Mouse (Mus musculus): Measurements from ENCODE around the gene Slc35d1. TPM values are rescaled to one million over a fixed set of nuclear protein-coding genes. Genes with fewer than 3 reads are reported as not detected.
A peak's percentile ranks its signal among the peaks of the same experiment; 100 is the strongest.
"Not testable (repeated sequence)": the region's sequence is repeated elsewhere in the genome, so short reads cannot be mapped to it uniquely, and the experiment has no call there.

Slc35d1 gene
- polyA plus RNA-seq, 1 experiment from 2014 or later = 9.8 TPM

DNA sequence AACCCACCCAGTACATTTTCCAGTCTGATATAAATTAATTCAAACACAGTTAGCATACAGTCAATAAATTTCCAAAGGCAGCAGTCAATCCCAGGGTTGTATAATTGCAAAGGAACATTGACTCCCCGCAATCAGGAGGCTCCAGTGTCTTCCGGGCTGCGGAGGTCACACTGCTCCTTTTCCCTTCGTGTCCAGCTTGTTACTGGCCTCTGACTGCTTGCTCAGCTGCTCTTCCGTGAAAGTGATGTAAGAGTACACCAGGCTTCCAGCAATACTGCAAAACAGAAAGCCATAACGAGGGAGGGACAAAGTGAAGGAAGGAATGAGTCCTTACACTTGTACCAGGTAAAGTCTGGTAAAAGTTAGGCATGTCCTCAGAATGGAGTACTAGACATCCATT, 41.5 kb downstream of the Slc35d1 start:
- H3K36me3 ChIP-seq (ENCODE audit: control insufficient read depth, insufficient read depth, low read length) = no peaks in the 10 kb centered on the region
- DNase-seq (ENCODE audit: low spot score, missing footprints) (peak; percentile 83), ATAC-seq (ENCODE audit: low FRiP score) (no peak)
- H3K27ac ChIP-seq (ENCODE audit: low read depth, low read length) = no peak overlapping the region
- no peak overlapping the region for H3K9ac ChIP-seq (ENCODE audit: low read length)
- H3K4me2 ChIP-seq = no peak overlapping the region
- 83% methylated on average over 6 of the region's 6 CpGs for WGBS
- H3K27me3 ChIP-seq (ENCODE audit: control insufficient read depth, insufficient read depth, low read length) = no peaks in the 10 kb centered on the region
- H3K9me3 ChIP-seq (ENCODE audit: control insufficient read depth, low read length) = no peaks in the 10 kb centered on the region
- H3K4me1 ChIP-seq (ENCODE audit: control insufficient read depth, insufficient read depth, low read length) = no peaks in the 10 kb centered on the region
- H3K4me3 ChIP-seq (ENCODE audit: low read depth, low read length) = no peak overlapping the region

DNA sequence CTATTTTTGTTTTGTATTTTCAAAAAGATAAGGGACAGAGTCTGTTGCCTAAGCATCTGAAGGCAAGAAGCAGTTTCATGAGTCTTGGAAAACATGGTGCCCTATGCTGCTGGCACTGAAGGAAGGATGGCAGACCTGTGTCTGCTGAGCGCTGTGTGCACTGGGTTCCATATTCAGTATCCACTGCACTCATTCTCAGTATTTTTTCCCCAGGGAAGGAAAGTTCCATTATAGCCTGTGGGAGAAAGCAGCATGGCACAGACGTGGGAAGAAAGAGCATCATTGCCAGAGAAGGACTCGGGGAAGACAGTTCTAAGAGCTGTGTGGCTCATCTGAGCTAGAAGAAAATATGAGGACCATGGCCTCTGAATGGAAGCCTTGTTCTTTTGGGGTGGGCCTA, 43.7 kb downstream of the Slc35d1 start:
- 83% methylated on average over 3 of the region's 3 CpGs for WGBS
- Histone ChIP-seq H3K27me3 (ENCODE audit: control insufficient read depth, insufficient read depth, low read length) (no peaks in the 10 kb centered on the region), H3K4me3 (ENCODE audit: low read depth, low read length) (no peak overlapping the region), H3K36me3 (ENCODE audit: control insufficient read depth, insufficient read depth, low read length) (no peaks in the 10 kb centered on the region), H3K9ac (ENCODE audit: low read length) (no peak overlapping the region), H3K9me3 (ENCODE audit: control insufficient read depth, low read length) (no peaks in the 10 kb centered on the region), H3K27ac (ENCODE audit: low read depth, low read length) (no peak overlapping the region), H3K4me1 (ENCODE audit: control insufficient read depth, insufficient read depth, low read length) (no peaks in the 10 kb centered on the region), H3K4me2 (no peak overlapping the region)
- ATAC-seq (ENCODE audit: low FRiP score) (no peak), DNase-seq (ENCODE audit: low spot score, missing footprints) (no peak)

DNA sequence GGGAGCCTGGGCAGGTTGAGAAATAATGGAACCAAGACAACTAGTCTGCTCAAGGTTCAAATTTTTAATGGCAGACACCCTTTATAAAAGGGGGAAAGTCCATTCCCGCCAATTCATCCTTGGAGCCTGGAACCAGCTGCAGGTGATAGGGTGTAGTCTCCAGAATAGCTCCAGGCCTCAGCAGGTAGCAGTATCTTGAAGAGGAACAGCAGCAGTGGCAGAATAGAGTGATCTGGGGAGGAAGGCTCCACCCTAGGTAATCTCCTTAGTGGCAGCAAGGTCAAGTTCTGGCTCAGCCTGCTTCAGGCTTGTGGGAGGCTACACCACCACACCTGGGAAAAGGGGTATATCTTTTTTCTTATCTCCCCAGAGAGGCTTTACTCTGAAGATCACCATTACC, 48.8 kb downstream of the Slc35d1 start:
- not testable (repeated sequence) for H3K4me2 ChIP-seq; H3K9ac ChIP-seq (ENCODE audit: low read length); H3K4me3 ChIP-seq (ENCODE audit: low read depth, low read length); ATAC-seq (ENCODE audit: low FRiP score); H3K9me3 ChIP-seq (ENCODE audit: control insufficient read depth, low read length); H3K27me3 ChIP-seq (ENCODE audit: control insufficient read depth, insufficient read depth, low read length); H3K4me1 ChIP-seq (ENCODE audit: control insufficient read depth, insufficient read depth, low read length); H3K36me3 ChIP-seq (ENCODE audit: control insufficient read depth, insufficient read depth, low read length); DNase-seq (ENCODE audit: low spot score, missing footprints); H3K27ac ChIP-seq (ENCODE audit: low read depth, low read length)
- 93% methylated on average over 1 of the region's 1 CpGs for WGBS

DNA sequence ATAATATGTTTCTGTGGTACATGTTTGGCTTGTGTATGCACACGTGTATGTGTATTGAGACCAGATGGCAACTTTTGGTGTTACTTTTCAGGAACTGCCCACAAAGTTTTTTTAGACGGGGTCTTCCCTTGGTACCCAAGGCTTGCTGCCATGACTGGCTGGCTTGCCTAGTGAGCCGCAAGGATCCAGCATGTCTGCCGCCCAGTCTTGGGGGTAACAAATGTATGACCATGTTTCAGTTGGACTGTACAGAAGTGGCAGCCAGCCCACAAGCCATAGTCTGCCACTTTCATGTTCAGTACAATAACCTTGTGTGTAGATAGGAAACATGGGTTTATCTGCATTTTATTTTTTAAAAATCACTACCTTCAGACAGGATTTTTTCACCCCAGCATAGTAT, 56.2 kb downstream of the Slc35d1 start:
- ATAC-seq (ENCODE audit: low FRiP score) (no peak), DNase-seq (ENCODE audit: low spot score, missing footprints) (no peak)
- WGBS = 95% methylated on average over 4 of the region's 4 CpGs
- Histone ChIP-seq H3K36me3 (ENCODE audit: control insufficient read depth, insufficient read depth, low read length) (peaks cover 9% of the 10 kb centered on the region; the same call in 1 of the 2 replicates), H3K4me1 (ENCODE audit: control insufficient read depth, insufficient read depth, low read length) (no peaks in the 10 kb centered on the region), H3K27ac (ENCODE audit: low read depth, low read length) (no peak overlapping the region), H3K4me2 (no peak overlapping the region), H3K9ac (ENCODE audit: low read length) (no peak overlapping the region), H3K4me3 (ENCODE audit: low read depth, low read length) (no peak overlapping the region), H3K9me3 (ENCODE audit: control insufficient read depth, low read length) (no peaks in the 10 kb centered on the region), H3K27me3 (ENCODE audit: control insufficient read depth, insufficient read depth, low read length) (no peaks in the 10 kb centered on the region)

DNA sequence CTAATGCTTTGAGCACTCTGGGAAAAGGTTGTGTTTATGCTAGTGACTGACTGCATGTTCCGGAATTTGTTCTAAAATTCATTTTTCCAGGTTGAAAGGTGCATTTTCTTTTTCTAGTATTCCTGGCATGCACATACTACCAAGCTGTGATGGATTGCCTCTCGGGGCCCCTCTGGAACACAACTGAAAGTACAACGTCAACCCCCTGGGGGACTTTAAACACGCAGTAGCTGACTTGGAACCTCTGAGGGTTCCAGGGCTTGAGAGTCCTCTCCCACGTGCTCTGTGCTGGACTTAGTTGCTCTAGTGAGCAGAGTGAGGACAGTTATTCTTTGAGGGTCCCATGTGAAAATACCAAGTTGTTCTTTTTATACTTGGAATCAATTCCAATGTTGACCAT, 63.0 kb downstream of the Slc35d1 start:
- H3K36me3 ChIP-seq (ENCODE audit: control insufficient read depth, insufficient read depth, low read length) = peaks cover 7% of the 10 kb centered on the region; the same call in 1 of the 2 replicates
- 94% methylated on average over 5 of the region's 5 CpGs for WGBS

DNA sequence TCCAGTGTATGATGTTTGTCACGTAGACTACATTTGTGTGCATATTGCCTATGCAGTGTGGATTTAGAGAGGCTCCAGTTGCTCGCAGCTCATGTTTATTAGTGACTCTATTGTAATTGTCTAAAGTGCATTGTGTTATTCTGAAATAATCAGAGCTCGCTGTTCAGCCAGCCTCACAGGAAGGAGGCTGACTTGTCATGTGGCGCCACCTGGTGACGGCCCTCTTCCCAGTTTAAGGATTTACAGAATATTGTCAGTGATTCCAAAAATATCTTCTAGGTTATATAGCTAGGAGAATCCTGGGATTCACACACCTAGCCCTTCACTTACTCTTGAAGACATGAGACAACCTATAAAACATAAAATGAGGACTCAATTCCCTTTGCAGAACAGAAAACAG, 68.6 kb downstream of the Slc35d1 start:
- H3K27ac ChIP-seq (ENCODE audit: low read depth, low read length) = no peak overlapping the region
- H3K27me3 ChIP-seq (ENCODE audit: control insufficient read depth, insufficient read depth, low read length) = no peaks in the 10 kb centered on the region
- no peaks in the 10 kb centered on the region for H3K9me3 ChIP-seq (ENCODE audit: control insufficient read depth, low read length)
- 0 out of 2 replicates have a peak, but pooled peaks have one; percentile 33 for ATAC-seq (ENCODE audit: low FRiP score)
- 43% methylated on average over 5 of the region's 5 CpGs for WGBS
- H3K4me1 ChIP-seq (ENCODE audit: control insufficient read depth, insufficient read depth, low read length) = no peaks in the 10 kb centered on the region
- peak; percentile 96 for DNase-seq (ENCODE audit: low spot score, missing footprints)
- no peak overlapping the region for H3K9ac ChIP-seq (ENCODE audit: low read length)
- H3K36me3 ChIP-seq (ENCODE audit: control insufficient read depth, insufficient read depth, low read length) = peaks cover 10% of the 10 kb centered on the region; the same call in 1 of the 2 replicates
- H3K4me3 ChIP-seq (ENCODE audit: low read depth, low read length) = no peak overlapping the region
- H3K4me2 ChIP-seq = no peak overlapping the region

More for the DNA sequence above, 63.0 kb downstream of the Slc35d1 start:
- H3K27ac ChIP-seq (ENCODE audit: low read depth, low read length) = no peak overlapping the region
- no peak overlapping the region for H3K9ac ChIP-seq (ENCODE audit: low read length)
- H3K9me3 ChIP-seq (ENCODE audit: control insufficient read depth, low read length) = no peaks in the 10 kb centered on the region
- no peak overlapping the region for H3K4me3 ChIP-seq (ENCODE audit: low read depth, low read length)
- DNase-seq (ENCODE audit: low spot score, missing footprints) = no peak
- no peak for ATAC-seq (ENCODE audit: low FRiP score)
- no peak overlapping the region for H3K4me2 ChIP-seq
- H3K4me1 ChIP-seq (ENCODE audit: control insufficient read depth, insufficient read depth, low read length) = no peaks in the 10 kb centered on the region
- H3K27me3 ChIP-seq (ENCODE audit: control insufficient read depth, insufficient read depth, low read length) = no peaks in the 10 kb centered on the region

DNA sequence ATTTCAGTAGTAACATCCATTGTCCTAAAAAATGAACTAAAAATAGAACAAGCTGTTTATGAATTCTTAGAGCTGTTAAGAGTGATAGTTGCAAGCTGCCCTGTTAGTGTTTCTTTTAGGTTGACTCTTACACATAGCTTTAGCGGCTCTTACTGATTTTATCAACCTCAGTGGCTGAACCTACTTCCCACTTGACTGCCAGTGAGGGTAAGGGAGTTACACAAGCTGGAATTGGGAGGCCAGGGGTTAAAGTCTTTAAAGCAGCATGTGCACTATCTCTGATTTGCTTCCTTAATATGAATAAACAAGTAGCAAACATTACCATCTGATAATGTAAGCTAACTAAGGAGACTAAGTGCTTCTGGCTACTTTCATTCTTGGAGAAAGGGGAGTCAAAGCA, 78.0 kb downstream of the Slc35d1 start:
- Histone ChIP-seq H3K4me1 (ENCODE audit: control insufficient read depth, insufficient read depth, low read length) (no peaks in the 10 kb centered on the region), H3K9me3 (ENCODE audit: control insufficient read depth, low read length) (no peaks in the 10 kb centered on the region), H3K27ac (ENCODE audit: low read depth, low read length) (no peak overlapping the region), H3K27me3 (ENCODE audit: control insufficient read depth, insufficient read depth, low read length) (no peaks in the 10 kb centered on the region), H3K4me2 (no peak overlapping the region), H3K4me3 (ENCODE audit: low read depth, low read length) (no peak overlapping the region), H3K9ac (ENCODE audit: low read length) (no peak overlapping the region), H3K36me3 (ENCODE audit: control insufficient read depth, insufficient read depth, low read length) (peaks cover 5% of the 10 kb centered on the region; the same call in 1 of the 2 replicates)
- DNase-seq (ENCODE audit: low spot score, missing footprints) (no peak), ATAC-seq (ENCODE audit: low FRiP score) (no peak)
- 92% methylated on average over 1 of the region's 1 CpGs for WGBS

DNA sequence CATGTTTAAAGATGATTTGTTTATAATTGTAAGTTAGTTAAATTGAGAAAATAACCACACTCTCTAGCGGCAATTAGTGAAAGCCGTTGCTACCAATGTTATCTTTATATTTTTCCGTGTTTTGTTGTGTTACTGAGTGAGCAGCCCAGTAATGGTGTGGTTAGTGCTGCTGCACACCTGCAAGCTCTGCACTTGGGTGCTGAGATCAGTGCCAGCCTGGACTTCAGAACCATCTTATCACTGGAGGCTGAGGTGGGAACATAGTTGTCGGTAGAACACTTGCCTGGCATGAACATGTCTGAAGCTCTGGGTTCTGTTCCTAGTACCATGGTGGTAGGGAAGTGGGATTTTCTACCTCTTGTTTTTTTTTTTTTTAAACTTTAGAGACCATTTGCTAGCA, 88.4 kb downstream of the Slc35d1 start:
- Histone ChIP-seq H3K4me3 (ENCODE audit: low read depth, low read length) (no peak overlapping the region), H3K9ac (ENCODE audit: low read length) (no peak overlapping the region), H3K9me3 (ENCODE audit: control insufficient read depth, low read length) (no peaks in the 10 kb centered on the region), H3K27me3 (ENCODE audit: control insufficient read depth, insufficient read depth, low read length) (no peaks in the 10 kb centered on the region), H3K4me1 (ENCODE audit: control insufficient read depth, insufficient read depth, low read length) (no peaks in the 10 kb centered on the region), H3K27ac (ENCODE audit: low read depth, low read length) (no peak overlapping the region), H3K4me2 (no peak overlapping the region), H3K36me3 (ENCODE audit: control insufficient read depth, insufficient read depth, low read length) (no peaks in the 10 kb centered on the region)
- no peak for ATAC-seq (ENCODE audit: low FRiP score)
- WGBS = 94% methylated on average over 4 of the region's 4 CpGs
- DNase-seq (ENCODE audit: low spot score, missing footprints) = no peak

DNA sequence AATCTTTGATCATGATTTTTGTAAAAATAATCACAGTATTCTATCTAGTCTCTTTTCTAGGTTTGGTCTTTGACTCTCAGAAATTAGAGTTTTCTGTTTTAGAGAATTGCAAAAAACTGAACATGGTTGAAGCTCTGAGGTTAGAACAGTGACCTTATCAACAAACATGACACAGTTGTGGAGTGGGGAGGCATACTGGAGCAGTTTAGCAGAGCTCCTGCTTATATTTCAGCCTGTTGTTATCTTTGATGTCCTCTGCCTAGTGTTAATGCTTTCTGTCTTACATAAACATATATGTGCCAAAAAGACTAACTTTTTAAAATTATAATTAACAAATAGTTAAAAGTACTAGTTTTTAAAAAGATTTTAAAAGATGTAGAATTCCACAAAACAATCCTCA, 91.4 kb downstream of the Slc35d1 start:
- no peak for ATAC-seq (ENCODE audit: low FRiP score)
- H3K4me2 ChIP-seq = no peak overlapping the region
- peaks cover 12% of the 10 kb centered on the region for H3K4me1 ChIP-seq (ENCODE audit: control insufficient read depth, insufficient read depth, low read length)

DNA sequence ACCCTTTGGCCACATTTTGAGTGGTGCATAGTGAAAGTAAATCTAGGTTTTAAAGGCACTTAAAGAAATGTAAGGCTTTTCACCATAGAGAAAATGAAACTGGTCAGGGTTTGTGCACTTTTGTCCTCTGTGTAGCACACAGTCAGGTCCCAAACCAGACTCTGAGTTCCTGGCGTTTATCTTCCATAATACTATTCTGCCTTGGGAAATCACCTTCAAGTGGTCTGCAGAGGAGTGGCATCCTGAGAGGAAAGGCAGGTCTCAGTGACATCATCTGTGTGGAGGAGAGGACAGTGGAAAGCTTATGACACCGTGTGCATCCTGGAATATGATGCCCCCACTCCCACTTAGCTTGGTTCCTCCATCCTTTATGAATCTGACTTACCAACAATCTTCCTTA, 91.9 kb downstream of the Slc35d1 start:
- no peak overlapping the region for H3K9ac ChIP-seq (ENCODE audit: low read length)
- H3K27me3 ChIP-seq (ENCODE audit: control insufficient read depth, insufficient read depth, low read length) = no peaks in the 10 kb centered on the region
- no peaks in the 10 kb centered on the region for H3K9me3 ChIP-seq (ENCODE audit: control insufficient read depth, low read length)
- H3K4me3 ChIP-seq (ENCODE audit: low read depth, low read length) = no peak overlapping the region
- 70% methylated on average over 2 of the region's 2 CpGs for WGBS
- DNase-seq (ENCODE audit: low spot score, missing footprints) (no peak), ATAC-seq (ENCODE audit: low FRiP score) (no peak)
- no peaks in the 10 kb centered on the region for H3K36me3 ChIP-seq (ENCODE audit: control insufficient read depth, insufficient read depth, low read length)
- H3K4me2 ChIP-seq = no peak overlapping the region
- peaks cover 12% of the 10 kb centered on the region for H3K4me1 ChIP-seq (ENCODE audit: control insufficient read depth, insufficient read depth, low read length)
- H3K27ac ChIP-seq (ENCODE audit: low read depth, low read length) = no peak overlapping the region

More for the DNA sequence above, 91.4 kb downstream of the Slc35d1 start:
- Histone ChIP-seq H3K27me3 (ENCODE audit: control insufficient read depth, insufficient read depth, low read length) (no peaks in the 10 kb centered on the region), H3K9ac (ENCODE audit: low read length) (no peak overlapping the region), H3K9me3 (ENCODE audit: control insufficient read depth, low read length) (no peaks in the 10 kb centered on the region), H3K4me3 (ENCODE audit: low read depth, low read length) (no peak overlapping the region), H3K27ac (ENCODE audit: low read depth, low read length) (no peak overlapping the region), H3K36me3 (ENCODE audit: control insufficient read depth, insufficient read depth, low read length) (no peaks in the 10 kb centered on the region)
- DNase-seq (ENCODE audit: low spot score, missing footprints) = no peak
